ENCODE assay signal across 12 mouse cellular contexts in genomic region chr11:53187427-53188140, GRCm38 (mm10).
DNase-seq lines count a peak whose midpoint lies in the region; ATAC-seq and TF ChIP-seq lines count a peak whose summit lies in the region.
"Had no signal": no experiment of that assay in that cellular context is flagged by ENCODE, and none has a peak within 500 bp of the region (broad histone marks: within the 10 kb centered on the region; RNA-seq: fewer than 3 reads in every experiment).

No protein-coding gene starts in this region.

- no peak for TF ChIP-seq POLR2A in limb, embryonic 14.5 days (IDR thresholded peaks at IDR 0.05; ENCODE audit: borderline replicate concordance, extremely low read depth, insufficient read depth, insufficient read length)

- no peaks in the 10 kb centered on the region for H3K9me3 ChIP-seq in limb, embryonic 14.5 days (ENCODE audit: control insufficient read depth, low read length)
- no peaks in the 10 kb centered on the region for H3K9me3 ChIP-seq in limb, embryonic 10.5 days (replicated peaks)
- H3K9me3 ChIP-seq: hindbrain, embryonic 10.5 days; limb, embryonic 12.5 days; stomach, embryonic 15.5 days had no signal

- intact Hi-C loops in gastrocnemius, adult 2 months (cut with DNase I): no loop called here

- H3K4me2 ChIP-seq in limb, embryonic 14.5 days (replicated peaks; ENCODE audit: low read depth, low read length, severe bottlenecking): no peak overlapping the region
- H3K4me2 ChIP-seq: limb, embryonic 12.5 days; stomach, embryonic 15.5 days had no signal

- peak; percentile 18 for DNase-seq in gastrocnemius, postnatal 10 days
- no peak for DNase-seq in gastrocnemius, adult 2 months
- peak; percentile 47 for DNase-seq in limb, embryonic 14.5 days (ENCODE audit: low spot score)
- DNase-seq in limb, embryonic 10.5 days (ENCODE audit: low spot score): no peak
- DNase-seq in adrenal gland, postnatal 14 days: peak; percentile 45
- peak; percentile 7 for DNase-seq in forelimb bud, embryonic 11.5 days (ENCODE audit: low read depth, low spot score)
- no peak for DNase-seq in right cerebral cortex, adult 2 months (ENCODE audit: low spot score in 2 of 2)
- DNase-seq: lung, postnatal 10 days had no signal

- TF ChIP-seq CTCF in gastrocnemius, adult 2 months (IDR thresholded peaks at IDR 0.05): no peak

- WGBS in limb, embryonic 14.5 days: 68% methylated on average over 5 of the region's 5 CpGs
- 81% methylated on average over 5 of the region's 5 CpGs for WGBS in limb, embryonic 10.5 days

- H3K27ac ChIP-seq in gastrocnemius, adult 2 months: no peak overlapping the region
- H3K27ac ChIP-seq in limb, embryonic 14.5 days (replicated peaks; ENCODE audit: low read depth, low read length): no peak overlapping the region
- H3K27ac ChIP-seq in limb, embryonic 10.5 days: no peak overlapping the region
- H3K27ac ChIP-seq: hindbrain, embryonic 10.5 days; limb, embryonic 12.5 days; stomach, embryonic 15.5 days had no signal

- no peaks in the 10 kb centered on the region for H3K27me3 ChIP-seq in limb, embryonic 14.5 days (ENCODE audit: control insufficient read depth, insufficient read depth, low read length)
- no peaks in the 10 kb centered on the region for H3K27me3 ChIP-seq in limb, embryonic 10.5 days (ENCODE audit: low read depth, poor library complexity, severe bottlenecking)
- H3K27me3 ChIP-seq: limb, embryonic 12.5 days; stomach, embryonic 15.5 days had no signal

- H3K36me3 ChIP-seq in limb, embryonic 14.5 days (ENCODE audit: control insufficient read depth, insufficient read depth, low read length): no peaks in the 10 kb centered on the region
- no peaks in the 10 kb centered on the region for H3K36me3 ChIP-seq in limb, embryonic 10.5 days
- H3K36me3 ChIP-seq: hindbrain, embryonic 10.5 days; limb, embryonic 12.5 days; stomach, embryonic 15.5 days had no signal

- H3K4me1 ChIP-seq in limb, embryonic 14.5 days (ENCODE audit: control insufficient read depth, insufficient read depth, low read length): no peaks in the 10 kb centered on the region
- 0 out of 2 replicates have a peak, but pooled peaks cover 9% of the 10 kb centered on the region for H3K4me1 ChIP-seq in limb, embryonic 10.5 days
- H3K4me1 ChIP-seq: stomach, embryonic 15.5 days had no signal

- H3K9ac ChIP-seq in limb, embryonic 14.5 days (ENCODE audit: low read depth, low read length, severe bottlenecking): no peak overlapping the region
- H3K9ac ChIP-seq: limb, embryonic 12.5 days; stomach, embryonic 15.5 days had no signal

- no peak overlapping the region for H3K4me3 ChIP-seq in gastrocnemius, adult 2 months
- no peak overlapping the region for H3K4me3 ChIP-seq in limb, embryonic 14.5 days (replicated peaks; ENCODE audit: low read length)
- H3K4me3 ChIP-seq in limb, embryonic 10.5 days: no peak overlapping the region
- H3K4me3 ChIP-seq: hindbrain, embryonic 10.5 days; limb, embryonic 12.5 days; stomach, embryonic 15.5 days had no signal

- ATAC-seq in limb, embryonic 14.5 days (ENCODE audit: low FRiP score, low read depth): no peak
- no peak for ATAC-seq in megakaryocyte, adult 5-6 weeks (ENCODE audit: poor library complexity, severe bottlenecking)

Comparison
In these comparisons a context has a peak if more than half of its experiments do, and no peak if none do; other contexts are left out.
1. DNase-seq: peak in gastrocnemius, postnatal 10 days (single experiment), limb, embryonic 14.5 days (single experiment), adrenal gland, postnatal 14 days (single experiment) and forelimb bud, embryonic 11.5 days (single experiment); none in gastrocnemius, adult 2 months (single experiment), limb, embryonic 10.5 days (single experiment) and right cerebral cortex, adult 2 months (0 of 2).